In genomic region chr11:90844266-90844924, GRCm38 (mm10) we compare ENCODE assay signal across 16 mouse cellular contexts.
DNase-seq lines count a peak whose midpoint lies in the region; ATAC-seq and TF ChIP-seq lines count a peak whose summit lies in the region.
"Had no signal": no experiment of that assay in that cellular context is flagged by ENCODE, and none has a peak within 500 bp of the region (broad histone marks: within the 10 kb centered on the region; RNA-seq: fewer than 3 reads in every experiment).

No protein-coding gene starts in this region.

- no peak overlapping the region for H3K27ac ChIP-seq in forebrain, embryonic 14.5 days (ENCODE audit: low read depth, low read length)
- no peak overlapping the region for H3K27ac ChIP-seq in forebrain, embryonic 15.5 days (replicated peaks)
- H3K27ac ChIP-seq: hindbrain, embryonic 14.5 days; liver, embryonic 15.5 days; midbrain, embryonic 12.5 days had no signal

- no peak for TF ChIP-seq POLR2A in brain, embryonic 14.5 days (IDR thresholded peaks at IDR 0.05; ENCODE audit: borderline replicate concordance, extremely low read depth, insufficient read depth, insufficient read length, poor library complexity, severe bottlenecking)

- H3K36me3 ChIP-seq in forebrain, embryonic 14.5 days (ENCODE audit: control insufficient read depth, insufficient read depth, low read length), result no peaks in the 10 kb centered on the region
- no peaks in the 10 kb centered on the region for H3K36me3 ChIP-seq in forebrain, embryonic 15.5 days
- H3K36me3 ChIP-seq: liver, embryonic 15.5 days; midbrain, embryonic 12.5 days had no signal

- WGBS in forebrain, embryonic 14.5 days, result 70% methylated on average over 15 of the region's 15 CpGs
- 68% methylated on average over 15 of the region's 15 CpGs for WGBS in forebrain, embryonic 15.5 days

- ATAC-seq in forebrain, embryonic 14.5 days, result no peak
- ATAC-seq in forebrain, embryonic 15.5 days (replicated peaks), result no peak
- ATAC-seq: activated CD4-positive, CD25-positive, alpha-beta regulatory T cell, adult 4 months; intestine, postnatal 0 days had no signal

- no peaks in the 10 kb centered on the region for H3K4me1 ChIP-seq in forebrain, embryonic 14.5 days (ENCODE audit: control insufficient read depth, insufficient read depth, low read length)
- H3K4me1 ChIP-seq in forebrain, embryonic 15.5 days, result peaks cover 4% of the 10 kb centered on the region; the same call in 1 of the 2 replicates
- H3K4me1 ChIP-seq: liver, embryonic 15.5 days; midbrain, embryonic 12.5 days had no signal

- DNase-seq in forebrain, embryonic 14.5 days (ENCODE audit: low spot score), result peak; percentile 53
- peak; percentile 57 for DNase-seq in brain, embryonic 14.5 days (ENCODE audit: low read depth)
- peak; percentile 29 for DNase-seq in forelimb bud, embryonic 11.5 days (ENCODE audit: low read depth, low spot score)
- DNase-seq in kidney, postnatal 36 days, result peak; percentile 4 to 23
- DNase-seq in spleen, adult 18-20 months, result no peak
- DNase-seq in c-Kit-positive CD71-positive TER-119-positive erythroid progenitor cells, embryonic 14.5 days (ENCODE audit: low spot score), result no peak
- DNase-seq in right cerebral cortex, postnatal 36 days (ENCODE audit: low spot score in 2 of 2), result no peak
- DNase-seq: adrenal gland, postnatal 36 days; cerebellum, adult 11 months; right cerebral cortex, adult 18-20 months had no signal

- no peak for TF ChIP-seq CTCF in brain, embryonic 14.5 days (IDR thresholded peaks at IDR 0.05; ENCODE audit: borderline replicate concordance, extremely low read depth, insufficient read depth, insufficient read length)

- H3K9ac ChIP-seq in forebrain, embryonic 14.5 days (ENCODE audit: low read length), result no peak overlapping the region
- H3K9ac ChIP-seq in forebrain, embryonic 15.5 days (replicated peaks), result no peak overlapping the region
- H3K9ac ChIP-seq: hindbrain, embryonic 14.5 days; liver, embryonic 15.5 days; midbrain, embryonic 12.5 days had no signal

- H3K4me3 ChIP-seq in forebrain, embryonic 14.5 days (ENCODE audit: low read depth, low read length), result no peak overlapping the region
- H3K4me3 ChIP-seq in forebrain, embryonic 15.5 days, result no peak overlapping the region
- H3K4me3 ChIP-seq: liver, embryonic 15.5 days; midbrain, embryonic 12.5 days had no signal

- no peaks in the 10 kb centered on the region for H3K27me3 ChIP-seq in forebrain, embryonic 14.5 days (replicated peaks; ENCODE audit: control insufficient read depth, insufficient read depth, low read length)
- no peaks in the 10 kb centered on the region for H3K27me3 ChIP-seq in forebrain, embryonic 15.5 days
- H3K27me3 ChIP-seq: liver, embryonic 15.5 days; midbrain, embryonic 12.5 days had no signal

- no peak overlapping the region for H3K4me2 ChIP-seq in forebrain, embryonic 14.5 days (ENCODE audit: low read length)
- H3K4me2 ChIP-seq in forebrain, embryonic 15.5 days (replicated peaks), result no peak overlapping the region
- H3K4me2 ChIP-seq: hindbrain, embryonic 14.5 days; liver, embryonic 15.5 days; midbrain, embryonic 12.5 days had no signal

- H3K9me3 ChIP-seq in forebrain, embryonic 14.5 days (replicated peaks; ENCODE audit: control insufficient read depth, low read length), result peaks cover 9% of the 10 kb centered on the region
- H3K9me3 ChIP-seq in forebrain, embryonic 15.5 days, result peaks cover 8% of the 10 kb centered on the region; the same call in 1 of the 2 replicates
- H3K9me3 ChIP-seq: liver, embryonic 15.5 days had no signal

Comparison
In these comparisons a context has a peak if more than half of its experiments do, and no peak if none do; other contexts are left out.
1. DNase-seq: peak in forebrain, embryonic 14.5 days (single experiment), brain, embryonic 14.5 days (single experiment), forelimb bud, embryonic 11.5 days (single experiment) and kidney, postnatal 36 days (2 of 2); none in spleen, adult 18-20 months (0 of 2), c-Kit-positive CD71-positive TER-119-positive erythroid progenitor cells, embryonic 14.5 days (single experiment) and right cerebral cortex, postnatal 36 days (0 of 2).